Mouse (Mus musculus): Measurements from ENCODE around the gene Slc25a38. TPM values are rescaled to one million over a fixed set of nuclear protein-coding genes. Genes with fewer than 3 reads are reported as not detected.

Gene Slc25a38
- total RNA-seq, 2 experiments from 2014 or later, result 23.4 to 23.8 TPM

DNA sequence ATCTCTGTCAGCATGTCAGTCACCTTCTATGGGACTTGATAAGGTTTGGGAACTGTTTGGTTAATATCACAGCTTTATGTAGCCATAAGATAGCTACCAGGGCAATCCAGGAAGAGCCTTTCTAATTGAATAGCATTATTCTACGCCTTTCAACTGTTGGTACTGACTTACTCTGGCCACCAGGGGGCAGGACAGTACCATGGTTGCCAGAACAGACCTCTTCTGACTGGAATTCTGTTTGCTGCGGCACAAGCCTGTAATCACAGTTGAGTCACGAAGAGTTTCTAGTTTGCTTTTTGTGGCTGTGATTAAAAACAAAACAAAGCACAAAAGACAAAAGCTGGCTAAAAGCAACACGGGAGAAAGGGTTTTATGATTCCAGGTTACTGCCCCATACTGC, 30.5 kb downstream of the Slc25a38 start:
- peak; percentile 84 to 88 for DNase-seq

- no peak for DNase-seq
Measured at GRCm38 (mm10) chr9:120144474-120144873, 34.3 kb downstream of the Slc25a38 start.

GRCm38 (mm10) chr9:120149222-120149828, 39.2 kb downstream of the Slc25a38 start, which contains the start of gene Mobp:
Gene Mobp, plus strand, starts transcription at chr9:120149707.
- no peak for DNase-seq

- DNase-seq, result no peak
Measured at GRCm38 (mm10) chr9:120151152-120151551, 41.0 kb downstream of the Slc25a38 start.

- no peak for DNase-seq
Measured at GRCm38 (mm10) chr9:120151906-120152399, 41.8 kb downstream of the Slc25a38 start.

DNA sequence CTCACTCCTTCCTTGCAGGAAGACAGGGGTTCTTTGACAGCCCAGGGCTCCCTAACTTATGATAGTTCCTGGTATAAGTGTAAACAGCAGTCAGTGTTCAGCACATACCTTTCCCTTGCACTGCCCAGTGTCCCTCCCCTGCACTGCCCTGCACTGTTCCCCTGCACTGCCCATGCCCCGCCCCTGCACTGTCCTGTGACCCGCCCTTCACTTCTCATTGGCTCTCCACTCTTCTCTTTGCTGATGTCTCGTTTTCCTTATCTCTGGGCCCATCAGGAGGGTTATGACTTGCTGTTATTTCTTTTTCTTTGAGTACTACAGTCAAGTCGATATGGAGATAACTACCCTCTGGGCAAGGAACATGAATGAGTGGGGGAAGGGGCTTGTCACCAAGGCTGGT, 47.9 kb downstream of the Slc25a38 start:
- peak in 1 of 2 experiments; percentile 13 for DNase-seq

DNA sequence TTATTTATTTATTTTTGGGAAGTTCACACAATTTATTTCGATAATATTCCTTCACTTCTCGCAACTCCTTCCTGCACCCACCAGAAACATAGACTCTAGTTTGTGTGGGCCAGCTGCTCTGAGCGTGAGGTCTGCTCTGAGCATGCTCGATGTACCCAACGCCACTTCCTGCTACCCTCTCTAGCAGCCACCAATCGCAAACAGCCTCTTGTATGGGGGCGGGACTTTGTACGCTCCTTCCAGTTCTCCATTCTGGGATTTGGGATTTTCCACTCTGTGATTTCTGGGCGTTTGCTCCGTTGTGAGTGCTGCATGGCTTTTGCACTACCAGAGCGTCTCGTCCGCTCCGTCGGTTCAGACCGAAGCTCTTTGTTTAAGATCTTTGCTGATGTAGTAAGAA, 53.7 kb downstream of the Slc25a38 start:
- DNase-seq, result no peak

- no peak for DNase-seq
Measured at GRCm38 (mm10) chr9:120167826-120168225, 57.7 kb downstream of the Slc25a38 start.

- peak; percentile 74 to 83 for DNase-seq
Measured at GRCm38 (mm10) chr9:120171295-120171694, 61.1 kb downstream of the Slc25a38 start.

Other genes starting within 250 kb of the Slc25a38 start
- 10 to 100 TPM; 49.1 to 53.8 TPM for gene Wdr48, start 215.5 kb upstream of the Slc25a38 start, total RNA-seq (2021)
- 10 to 100 TPM; 23.5 to 31.7 TPM for gene Gorasp1, start 172.8 kb upstream of the Slc25a38 start, total RNA-seq (2021)
- under 1 TPM in 1 of 2 experiments, not detected in 1; 0.13 TPM for gene Ttc21a, start 172.8 kb upstream of the Slc25a38 start, total RNA-seq (2021)
- 10 to 100 TPM; 35.2 to 46.6 TPM for gene Csrnp1, start 125.7 kb upstream of the Slc25a38 start, total RNA-seq (2021)
- under 1 TPM; 0.33 to 0.53 TPM for gene Xirp1, start 86.8 kb upstream of the Slc25a38 start, total RNA-seq (2021)
- 1 to 10 TPM; 3.4 to 6.8 TPM for gene Cx3cr1, start 40.5 kb upstream of the Slc25a38 start, total RNA-seq (2021)
- gene Ccr8, start 18.3 kb upstream of the Slc25a38 start, total RNA-seq (2021), result not detected
- 100 to 1,000 TPM; 746 to 780 TPM for gene Rpsa, start 17.3 kb downstream of the Slc25a38 start, total RNA-seq (2021)
- gene Mobp, start 39.3 kb downstream of the Slc25a38 start, total RNA-seq (2021), result under 1 TPM in 1 of 2 experiments, not detected in 1; 0.10 TPM
- 1 to 10 TPM; 5.8 to 5.9 TPM for gene Myrip, start 191.1 kb downstream of the Slc25a38 start, total RNA-seq (2021)

All from adrenal gland, postnatal 36 days (tissue).